Mouse (Mus musculus): ENCODE data around the gene Eif4g1. TPM values are rescaled to one million over a fixed set of nuclear protein-coding genes. Genes with fewer than 3 reads are reported as not detected.

Eif4g1 gene
- total and polyA plus RNA-seq, 2 experiments from 2014 or later, result 118 to 430 TPM

GRCm38 (mm10) chr16:20733731-20734730 is 65.9 kb downstream of the Eif4g1 start, which contains the start of gene Thpo:
Gene Thpo (minus strand): TSS chr16:20734511.
- ATAC-seq (ENCODE audit: low FRiP score) (no peak), DNase-seq (ENCODE audit: low spot score) (peak; percentile 47)
- TF ChIP-seq CTCF (IDR thresholded peaks at IDR 0.05), result peak; percentile 40
- WGBS, result 4% methylated on average over 45 of the region's 45 CpGs
- Histone ChIP-seq H3K27me3 (ENCODE audit: insufficient read depth, low read length) (peaks cover 13% of the 10 kb centered on the region; the same call in 1 of the 2 replicates), H3K4me1 (ENCODE audit: insufficient read depth, low read length) (peaks cover 5% of the 10 kb centered on the region; the same call in 1 of the 2 replicates), H3K27ac (ENCODE audit: low read depth, low read length) (no peak within 1 kb of the TSS), H3K36me3 (ENCODE audit: insufficient read depth, low read length) (no peaks in the 10 kb centered on the region), H3K4me2 (ENCODE audit: low read depth, low read length, poor library complexity, severe bottlenecking) (peak within 1 kb of the TSS; percentile 80), H3K9ac (replicated peaks; ENCODE audit: low read length, poor library complexity, severe bottlenecking) (peak within 1 kb of the TSS; percentile 86), H3K4me3 (ENCODE audit: low read depth, low read length) (peak within 1 kb of the TSS; percentile 78), H3K9me3 (ENCODE audit: low read length) (no peaks in the 10 kb centered on the region)

DNA sequence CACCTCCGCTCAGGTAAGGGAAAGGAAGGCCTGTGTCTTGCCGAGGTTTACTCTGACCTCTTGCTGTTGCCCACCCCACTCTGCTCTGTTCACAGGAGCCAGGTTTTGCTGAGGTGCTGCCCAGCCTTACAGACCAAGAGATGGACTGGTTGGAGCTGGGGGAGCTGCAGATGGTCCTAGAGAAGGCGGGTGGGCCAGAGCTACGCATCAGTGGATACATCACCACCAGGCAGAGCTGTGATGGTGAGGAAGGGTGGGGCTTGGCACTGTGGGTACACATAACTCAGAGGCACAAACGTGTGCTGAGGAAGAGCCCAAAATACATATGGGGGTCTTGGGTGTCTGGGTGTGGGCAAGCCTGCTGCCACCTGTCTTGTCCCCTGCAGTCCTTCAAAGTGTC is 67.5 kb downstream of the Eif4g1 start:
- Histone ChIP-seq H3K27me3 (ENCODE audit: insufficient read depth, low read length) (peaks cover 13% of the 10 kb centered on the region; the same call in 1 of the 2 replicates), H3K4me1 (ENCODE audit: insufficient read depth, low read length) (peaks cover 5% of the 10 kb centered on the region; the same call in 1 of the 2 replicates), H3K4me2 (ENCODE audit: low read depth, low read length, poor library complexity, severe bottlenecking) (no peak overlapping the region), H3K36me3 (ENCODE audit: insufficient read depth, low read length) (no peaks in the 10 kb centered on the region), H3K27ac (ENCODE audit: low read depth, low read length) (no peak overlapping the region), H3K4me3 (ENCODE audit: low read depth, low read length) (no peak overlapping the region), H3K9me3 (ENCODE audit: low read length) (no peaks in the 10 kb centered on the region), H3K9ac (replicated peaks; ENCODE audit: low read length, poor library complexity, severe bottlenecking) (no peak overlapping the region)
- TF ChIP-seq CTCF (IDR thresholded peaks at IDR 0.05), result no peak
- ATAC-seq (ENCODE audit: low FRiP score), result no peak
- WGBS, result 84% methylated on average over 5 of the region's 5 CpGs
- no peak for DNase-seq (ENCODE audit: low spot score)

DNA sequence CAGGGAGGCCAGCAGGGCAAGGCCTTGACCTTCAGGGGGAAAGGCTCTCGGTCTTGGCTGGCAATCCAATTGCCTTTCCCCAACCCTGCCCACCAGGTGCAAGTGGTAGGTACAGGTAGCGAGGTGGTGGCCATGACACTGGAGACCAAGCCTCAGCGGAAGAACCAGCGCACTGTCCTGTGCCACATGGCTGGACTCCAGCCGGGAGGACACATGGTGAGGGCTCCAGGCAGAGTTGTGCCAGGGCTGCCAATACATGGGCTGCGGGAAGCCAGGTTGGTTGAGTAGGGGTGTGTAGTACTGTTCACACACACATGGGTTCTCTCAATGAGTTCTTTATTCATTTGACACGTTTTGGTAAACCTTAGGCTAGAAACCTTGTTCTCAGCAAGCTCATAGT is 68.1 kb downstream of the Eif4g1 start:
- whole genome bisulfite sequencing, result 92% methylated on average over 7 of the region's 7 CpGs
- H3K9ac ChIP-seq (replicated peaks; ENCODE audit: low read length, poor library complexity, severe bottlenecking), result no peak overlapping the region

GRCm38 (mm10) chr16:20736823-20737222 is 68.7 kb downstream of the Eif4g1 start:
- H3K9ac ChIP-seq (replicated peaks; ENCODE audit: low read length, poor library complexity, severe bottlenecking), result no peak overlapping the region
- ATAC-seq (ENCODE audit: low FRiP score), result no peak
- no peak overlapping the region for H3K4me3 ChIP-seq (ENCODE audit: low read depth, low read length)
- no peak overlapping the region for H3K4me2 ChIP-seq (ENCODE audit: low read depth, low read length, poor library complexity, severe bottlenecking)
- H3K4me1 ChIP-seq (ENCODE audit: insufficient read depth, low read length), result peaks cover 5% of the 10 kb centered on the region; the same call in 1 of the 2 replicates
- no peaks in the 10 kb centered on the region for H3K9me3 ChIP-seq (ENCODE audit: low read length)
- H3K27ac ChIP-seq (ENCODE audit: low read depth, low read length), result no peak overlapping the region
- H3K36me3 ChIP-seq (ENCODE audit: insufficient read depth, low read length), result peaks cover 3% of the 10 kb centered on the region; the same call in 1 of the 2 replicates
- peaks cover 13% of the 10 kb centered on the region; the same call in 1 of the 2 replicates for H3K27me3 ChIP-seq (ENCODE audit: insufficient read depth, low read length)
- DNase-seq (ENCODE audit: low spot score), result no peak
- TF ChIP-seq CTCF (IDR thresholded peaks at IDR 0.05), result no peak
- 92% methylated on average over 5 of the region's 5 CpGs for WGBS

More for the DNA sequence above, 68.1 kb downstream of the Eif4g1 start:
- Histone ChIP-seq H3K4me3 (ENCODE audit: low read depth, low read length) (no peak overlapping the region), H3K4me1 (ENCODE audit: insufficient read depth, low read length) (peaks cover 5% of the 10 kb centered on the region; the same call in 1 of the 2 replicates), H3K27me3 (ENCODE audit: insufficient read depth, low read length) (peaks cover 13% of the 10 kb centered on the region; the same call in 1 of the 2 replicates), H3K27ac (ENCODE audit: low read depth, low read length) (no peak overlapping the region), H3K36me3 (ENCODE audit: insufficient read depth, low read length) (no peaks in the 10 kb centered on the region), H3K9me3 (ENCODE audit: low read length) (no peaks in the 10 kb centered on the region), H3K4me2 (ENCODE audit: low read depth, low read length, poor library complexity, severe bottlenecking) (no peak overlapping the region)
- TF ChIP-seq CTCF (IDR thresholded peaks at IDR 0.05), result no peak
- ATAC-seq (ENCODE audit: low FRiP score) (no peak), DNase-seq (ENCODE audit: low spot score) (no peak)

DNA sequence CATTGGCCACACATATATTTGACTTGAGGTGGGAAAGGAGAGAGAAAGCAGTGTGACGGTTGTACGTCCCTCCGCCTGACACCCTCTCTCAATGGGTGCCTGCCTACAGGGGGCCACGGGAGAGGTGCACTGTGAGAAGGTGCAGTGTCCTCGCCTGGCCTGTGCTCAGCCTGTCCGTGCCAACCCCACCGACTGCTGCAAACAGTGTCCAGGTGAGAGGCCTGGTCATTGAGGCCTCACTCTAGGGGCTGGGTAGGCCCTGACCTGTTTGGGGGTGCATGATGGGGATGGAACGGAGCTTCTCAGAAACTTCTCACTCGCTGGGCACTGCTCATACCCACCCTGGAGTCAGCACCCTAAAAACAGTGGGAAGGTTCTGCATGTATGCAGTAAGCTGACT is 71.7 kb downstream of the Eif4g1 start:
- no peaks in the 10 kb centered on the region for H3K4me1 ChIP-seq (ENCODE audit: insufficient read depth, low read length)
- no peak for TF ChIP-seq CTCF (IDR thresholded peaks at IDR 0.05)
- ATAC-seq (ENCODE audit: low FRiP score) (no peak), DNase-seq (ENCODE audit: low spot score) (no peak)
- H3K4me2 ChIP-seq (ENCODE audit: low read depth, low read length, poor library complexity, severe bottlenecking), result no peak overlapping the region
- peaks cover 7% of the 10 kb centered on the region; the same call in 1 of the 2 replicates for H3K36me3 ChIP-seq (ENCODE audit: insufficient read depth, low read length)
- H3K9me3 ChIP-seq (ENCODE audit: low read length), result no peaks in the 10 kb centered on the region
- 93% methylated on average over 9 of the region's 9 CpGs for WGBS
- H3K27ac ChIP-seq (ENCODE audit: low read depth, low read length), result no peak overlapping the region
- H3K27me3 ChIP-seq (ENCODE audit: insufficient read depth, low read length), result peaks cover 11% of the 10 kb centered on the region; the same call in 1 of the 2 replicates
- H3K9ac ChIP-seq (replicated peaks; ENCODE audit: low read length, poor library complexity, severe bottlenecking), result no peak overlapping the region
- H3K4me3 ChIP-seq (ENCODE audit: low read depth, low read length), result no peak overlapping the region

Other genes starting within 250 kb of the Eif4g1 start
- 68.7 and 90.1 TPM in 2 replicates for gene Abcc5, start 241.9 kb upstream of the Eif4g1 start, total RNA-seq (2014; rRNA removed)
- 98.7 and 110 TPM in 2 replicates for gene Abcc5, start 241.9 kb upstream of the Eif4g1 start, polyA plus RNA-seq (2015; fragmentation: Nextera tagmentation; extraction: Ambion mirVana)
- gene Eif2b5, start 169.5 kb upstream of the Eif4g1 start, total RNA-seq (2014; rRNA removed), result 87.2 and 96.4 TPM in 2 replicates
- 70.0 and 74.6 TPM in 2 replicates for gene Eif2b5, start 169.5 kb upstream of the Eif4g1 start, polyA plus RNA-seq (2015; fragmentation: Nextera tagmentation; extraction: Ambion mirVana)
- 44.9 and 46.3 TPM in 2 replicates for gene Dvl3, start 151.3 kb upstream of the Eif4g1 start, total RNA-seq (2014; rRNA removed)
- gene Dvl3, start 151.3 kb upstream of the Eif4g1 start, polyA plus RNA-seq (2015; fragmentation: Nextera tagmentation; extraction: Ambion mirVana), result 24.6 and 29.5 TPM in 2 replicates
- gene Ap2m1, start 132.8 kb upstream of the Eif4g1 start, total RNA-seq (2014; rRNA removed), result 975 and 994 TPM in 2 replicates
- gene Ap2m1, start 132.8 kb upstream of the Eif4g1 start, polyA plus RNA-seq (2015; fragmentation: Nextera tagmentation; extraction: Ambion mirVana), result 1,551 and 1,562 TPM in 2 replicates
- 65.3 and 76.0 TPM in 2 replicates for gene Abcf3, start 119.7 kb upstream of the Eif4g1 start, total RNA-seq (2014; rRNA removed)
- gene Abcf3, start 119.7 kb upstream of the Eif4g1 start, polyA plus RNA-seq (2015; fragmentation: Nextera tagmentation; extraction: Ambion mirVana), result 73.1 and 75.2 TPM in 2 replicates
- 65.7 and 66.6 TPM in 2 replicates for gene Vwa5b2, start 78.8 kb upstream of the Eif4g1 start, total RNA-seq (2014; rRNA removed)
- gene Vwa5b2, start 78.8 kb upstream of the Eif4g1 start, polyA plus RNA-seq (2015; fragmentation: Nextera tagmentation; extraction: Ambion mirVana), result 35.5 and 36.4 TPM in 2 replicates
- 5.2 and 6.8 TPM in 2 replicates for gene Eef1akmt4, start 56.7 kb upstream of the Eif4g1 start, total RNA-seq (2014; rRNA removed)
- gene Eef1akmt4, start 56.7 kb upstream of the Eif4g1 start, polyA plus RNA-seq (2015; fragmentation: Nextera tagmentation; extraction: Ambion mirVana), result 3.3 TPM in 2 replicates
- gene Gm49333, start 56.7 kb upstream of the Eif4g1 start, total RNA-seq (2014; rRNA removed), result not detected in 2 replicates
- not detected in 2 replicates for gene Gm49333, start 56.7 kb upstream of the Eif4g1 start, polyA plus RNA-seq (2015; fragmentation: Nextera tagmentation; extraction: Ambion mirVana)
- 21.3 and 38.2 TPM in 2 replicates for gene Alg3, start 56.6 kb upstream of the Eif4g1 start, total RNA-seq (2014; rRNA removed)
- 32.7 and 36.4 TPM in 2 replicates for gene Alg3, start 56.6 kb upstream of the Eif4g1 start, polyA plus RNA-seq (2015; fragmentation: Nextera tagmentation; extraction: Ambion mirVana)
- gene Camk2n2, start 47.0 kb upstream of the Eif4g1 start, total RNA-seq (2014; rRNA removed), result 86.3 and 111 TPM in 2 replicates
- gene Camk2n2, start 47.0 kb upstream of the Eif4g1 start, polyA plus RNA-seq (2015; fragmentation: Nextera tagmentation; extraction: Ambion mirVana), result 85.4 and 87.6 TPM in 2 replicates
- gene Ece2, start 38.5 kb upstream of the Eif4g1 start, total RNA-seq (2014; rRNA removed), result 24.4 and 26.9 TPM in 2 replicates
- gene Ece2, start 38.5 kb upstream of the Eif4g1 start, polyA plus RNA-seq (2015; fragmentation: Nextera tagmentation; extraction: Ambion mirVana), result 16.7 and 16.9 TPM in 2 replicates
- gene Psmd2, start 16.7 kb upstream of the Eif4g1 start, total RNA-seq (2014; rRNA removed), result 201 and 235 TPM in 2 replicates
- gene Psmd2, start 16.7 kb upstream of the Eif4g1 start, polyA plus RNA-seq (2015; fragmentation: Nextera tagmentation; extraction: Ambion mirVana), result 311 and 316 TPM in 2 replicates
- gene Fam131a, start 24.9 kb downstream of the Eif4g1 start, total RNA-seq (2014; rRNA removed), result 152 and 173 TPM in 2 replicates
- gene Fam131a, start 24.9 kb downstream of the Eif4g1 start, polyA plus RNA-seq (2015; fragmentation: Nextera tagmentation; extraction: Ambion mirVana), result 70.9 and 75.9 TPM in 2 replicates
- gene Polr2h, start 49.4 kb downstream of the Eif4g1 start, total RNA-seq (2014; rRNA removed), result 40.0 and 40.3 TPM in 2 replicates
- 72.3 and 84.6 TPM in 2 replicates for gene Polr2h, start 49.4 kb downstream of the Eif4g1 start, polyA plus RNA-seq (2015; fragmentation: Nextera tagmentation; extraction: Ambion mirVana)
- gene Clcn2, start 49.4 kb downstream of the Eif4g1 start, total RNA-seq (2014; rRNA removed), result 61.9 and 69.4 TPM in 2 replicates
- gene Clcn2, start 49.4 kb downstream of the Eif4g1 start, polyA plus RNA-seq (2015; fragmentation: Nextera tagmentation; extraction: Ambion mirVana), result 21.1 and 21.9 TPM in 2 replicates
- gene Chrd, start 64.8 kb downstream of the Eif4g1 start, total RNA-seq (2014; rRNA removed), result 17.1 and 18.1 TPM in 2 replicates
- 4.1 TPM in 2 replicates for gene Chrd, start 64.8 kb downstream of the Eif4g1 start, polyA plus RNA-seq (2015; fragmentation: Nextera tagmentation; extraction: Ambion mirVana)
- 0.71 and 1.8 TPM in 2 replicates for gene Thpo, start 66.2 kb downstream of the Eif4g1 start, total RNA-seq (2014; rRNA removed)
- gene Thpo, start 66.2 kb downstream of the Eif4g1 start, polyA plus RNA-seq (2015; fragmentation: Nextera tagmentation; extraction: Ambion mirVana), result 0.76 and 0.81 TPM in 2 replicates

Measured in midbrain, postnatal 0 days (tissue).